Mouse (Mus musculus) stomach, embryonic 16.5 days (tissue): ENCODE results near the gene Fkbp15. TPM values are rescaled to one million over a fixed set of nuclear protein-coding genes. Genes with fewer than 3 reads are reported as not detected.
A peak's percentile ranks its signal among the peaks of the same experiment; 100 is the strongest.

Source experiments
- ATAC-seq: fragments of 200-750 bp; cut with Nextera tagmentation; 2 replicates; pipeline ENCODE4 v1.8.0; 2017; ENCODE audit warnings: moderate number of reproducible peaks, moderate TSS enrichment; ENCODE audit not compliant: insufficient read depth, low FRiP score
- H3K27ac ChIP-seq: fragments of 300-500 bp; sonication (generic); 2 replicates; pipeline ENCODE4 v1.5.1; 2014; ENCODE audit warnings: low read length
- H3K27me3 ChIP-seq: fragments of 300-500 bp; sonication (generic); 2 replicates; pipeline ENCODE4 v1.6.1; 2014; ENCODE audit warnings: low read length, control low read depth, mixed read lengths; ENCODE audit not compliant: control insufficient read depth, insufficient read depth
- H3K36me3 ChIP-seq: fragments of 300-500 bp; sonication (generic); 2 replicates; pipeline ENCODE4 v1.6.1; 2014; ENCODE audit warnings: low read length; ENCODE audit not compliant: control insufficient read depth, insufficient read depth
- H3K4me1 ChIP-seq: fragments of 300-500 bp; sonication (generic); 2 replicates; pipeline ENCODE4 v1.6.1; 2014; ENCODE audit warnings: low read length, control low read depth, mixed read lengths; ENCODE audit not compliant: control insufficient read depth, insufficient read depth
- H3K4me2 ChIP-seq: fragments of 300-500 bp; sonication (generic); 2 replicates; pipeline ENCODE4 v1.6.1; 2014; ENCODE audit warnings: low read depth, low read length, mixed read lengths
- H3K4me3 ChIP-seq: fragments of 300-500 bp; sonication (generic); replicated peaks from 2 replicates; pipeline ENCODE4 v1.5.1; 2014; ENCODE audit warnings: mild to moderate bottlenecking, low read length
- H3K9ac ChIP-seq: fragments of 300-500 bp; sonication (generic); 2 replicates; pipeline ENCODE4 v1.6.1; 2014; ENCODE audit warnings: low read length
- H3K9me3 ChIP-seq: fragments of 300-500 bp; sonication (generic); replicated peaks from 2 replicates; pipeline ENCODE4 v1.6.1; 2016; ENCODE audit warnings: low read length, control low read depth; ENCODE audit not compliant: control insufficient read depth
- WGBS: fragments of 180-500 bp; shearing (Covaris S2); extraction: QIAGEN DNeasy Blood & Tissue Kit; methylation state at CpG from one replicate; pipeline ENCODE4 v1.1.7; 2014; 5-methylcytosine and 5-hydroxymethylcytosine counted together
- polyA plus RNA-seq: library from polyadenylated mRNA; unstranded; fragments of >200 nt; fragmentation: Nextera tagmentation; extraction: Ambion mirVana; gene quantifications from 2 replicates; pipeline ENCODE4 v1.2.1, GENCODE M21; 2015

Gene Fkbp15
- polyA plus RNA-seq, 1 experiment from 2014 or later: 29.8 TPM

DNA sequence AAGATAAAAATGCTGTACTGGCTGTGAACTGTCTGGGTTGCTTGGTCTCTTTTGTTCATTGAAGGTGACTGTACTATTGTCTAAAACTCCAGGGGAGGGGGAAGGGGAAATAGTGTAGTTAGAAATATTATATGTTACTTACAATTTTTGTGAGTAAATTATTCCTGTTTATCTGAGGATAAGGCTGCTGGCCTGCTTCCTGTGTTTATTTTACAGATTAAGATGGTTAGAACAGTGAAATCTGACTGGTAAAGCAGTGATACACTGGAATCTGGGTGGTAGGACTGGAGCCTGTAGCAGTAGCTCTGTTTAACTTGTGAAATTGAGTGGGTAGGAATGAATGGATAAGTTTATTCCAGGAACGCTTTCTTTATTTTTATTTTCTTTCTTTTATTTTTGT lies 1.6 kb upstream of the Fkbp15 start:
- Histone ChIP-seq H3K9me3 (no peaks in the 10 kb centered on the region), H3K9ac (no peak overlapping the region; the same call in none of the 2 replicates), H3K27me3 (no peaks in the 10 kb centered on the region), H3K4me1 (peaks cover 13% of the 10 kb centered on the region), H3K36me3 (no peaks in the 10 kb centered on the region), H3K4me3 (peak overlapping the region; percentile 83), H3K27ac (no peak overlapping the region), H3K4me2 (peak overlapping the region; percentile 67)
- no peak for ATAC-seq
- 77% methylated on average over 1 of the region's 1 CpGs for WGBS

GRCm38 (mm10) chr4:62361571-62361970 lies 1.2 kb upstream of the Fkbp15 start:
- no peak overlapping the region for H3K27ac ChIP-seq

DNA sequence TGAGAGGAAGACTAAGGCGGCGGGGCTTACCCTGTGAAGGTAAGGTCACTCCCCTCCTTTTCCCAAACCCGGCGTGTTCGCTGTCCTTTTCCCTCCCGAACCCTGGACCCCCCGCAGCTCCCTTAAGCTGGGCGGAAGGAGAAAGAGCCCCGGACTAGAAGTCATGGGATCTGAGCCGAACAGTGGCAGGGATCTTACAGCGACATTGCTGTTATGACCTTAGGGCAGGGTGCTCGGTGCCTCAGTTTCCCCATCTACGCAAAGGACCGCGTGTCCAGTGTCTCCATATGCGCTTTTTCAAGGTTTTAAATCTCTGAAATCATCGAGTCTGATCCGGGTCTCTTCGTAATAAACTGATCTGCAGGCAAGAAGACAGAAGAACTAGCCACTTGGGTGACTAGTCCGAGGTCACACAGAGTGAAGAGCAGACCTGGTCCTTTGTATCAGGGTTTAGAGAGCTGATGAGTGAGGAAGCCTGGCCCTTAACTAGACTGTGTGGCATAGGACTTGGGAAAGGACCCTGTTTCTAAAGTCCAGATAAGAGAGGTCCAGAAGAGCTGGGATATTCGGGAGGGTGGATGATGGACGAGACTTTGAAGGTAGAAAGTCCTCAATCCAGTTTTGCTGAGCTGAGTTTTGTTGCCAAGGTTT lies 582 bp upstream of the Fkbp15 start:
- H3K9ac ChIP-seq: peak overlapping the region; percentile 85
- no peaks in the 10 kb centered on the region for H3K9me3 ChIP-seq
- peaks cover 13% of the 10 kb centered on the region for H3K4me1 ChIP-seq
- H3K4me2 ChIP-seq: peak overlapping the region; percentile 67
- 0% methylated on average over 22 of the region's 22 CpGs for WGBS
- peak overlapping the region; percentile 83 for H3K4me3 ChIP-seq
- peak overlapping the region; percentile 75 for H3K27ac ChIP-seq
- H3K27me3 ChIP-seq: no peaks in the 10 kb centered on the region
- ATAC-seq: no peak; the same call in 1 of the 2 replicates
- H3K36me3 ChIP-seq: no peaks in the 10 kb centered on the region

More at GRCm38 (mm10) chr4:62361571-62361970, 1.2 kb upstream of the Fkbp15 start:
- WGBS: 26% methylated on average over 6 of the region's 6 CpGs
- no peak for ATAC-seq
- Histone ChIP-seq H3K9ac (peak overlapping the region; percentile 85), H3K4me3 (peak overlapping the region; percentile 83), H3K27me3 (no peaks in the 10 kb centered on the region), H3K4me1 (peaks cover 13% of the 10 kb centered on the region), H3K9me3 (no peaks in the 10 kb centered on the region), H3K36me3 (no peaks in the 10 kb centered on the region), H3K4me2 (peak overlapping the region; percentile 67)

DNA sequence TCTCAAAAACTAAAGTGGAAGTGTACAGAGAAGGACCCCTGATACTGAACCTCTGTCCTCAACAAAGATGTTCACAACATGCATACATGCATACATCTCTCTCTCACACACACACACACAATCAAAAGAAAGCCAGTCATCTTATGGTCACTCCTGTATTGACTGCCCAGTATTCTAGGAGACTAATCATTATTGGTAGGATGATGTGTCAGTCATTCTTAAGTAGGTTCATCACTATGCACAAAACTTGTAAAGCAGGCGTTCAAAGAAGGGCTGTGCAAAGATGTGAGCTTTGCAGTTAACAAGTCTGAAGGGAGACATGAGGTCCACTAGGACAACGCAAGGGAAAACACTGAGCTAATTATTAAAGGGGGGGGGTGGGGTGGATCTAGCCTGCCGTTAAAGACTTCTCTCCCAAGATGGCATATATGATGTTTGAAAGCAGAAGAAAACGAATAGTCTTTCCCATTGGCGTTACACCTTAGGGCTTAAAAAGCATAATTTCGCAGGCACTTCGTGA lies 1.0 kb downstream of the Fkbp15 start:
- peak overlapping the region; percentile 31; the same call in 1 of the 2 replicates for H3K27ac ChIP-seq
- WGBS: 42% methylated on average over 7 of the region's 7 CpGs

DNA sequence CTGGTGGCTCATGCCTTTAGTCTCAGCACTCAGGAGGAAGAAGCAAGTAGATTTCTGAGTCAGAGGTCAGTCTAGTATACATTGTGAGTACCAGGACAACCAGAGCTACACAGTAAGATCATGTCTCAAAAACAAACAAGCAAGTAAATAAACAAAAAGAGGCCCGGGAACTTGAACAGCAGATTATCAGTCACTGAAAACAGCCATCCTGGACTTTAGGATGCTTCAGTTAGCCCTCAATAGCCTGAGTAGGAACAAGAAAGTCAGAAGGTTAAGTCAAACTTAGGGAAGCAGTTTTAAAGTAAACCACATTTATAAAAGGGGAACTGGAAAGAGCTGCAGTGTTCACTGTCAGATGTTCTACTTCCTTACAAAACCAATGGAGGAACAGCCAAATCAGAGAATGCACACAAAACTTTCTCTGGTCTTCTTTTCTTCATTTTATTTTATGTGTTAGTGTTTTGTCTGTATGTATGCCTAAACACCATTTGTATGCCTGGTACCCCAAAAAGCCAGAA lies 2.7 kb downstream of the Fkbp15 start:
- Histone ChIP-seq H3K27me3 (no peaks in the 10 kb centered on the region), H3K9me3 (no peaks in the 10 kb centered on the region), H3K36me3 (no peaks in the 10 kb centered on the region), H3K4me2 (no peak overlapping the region), H3K27ac (0 out of 2 replicates have a peak overlapping the region, but pooled peaks have one; percentile 13), H3K4me3 (no peak overlapping the region), H3K9ac (no peak overlapping the region), H3K4me1 (peaks cover 13% of the 10 kb centered on the region)
- 79% methylated on average over 1 of the region's 1 CpGs for whole genome bisulfite sequencing
- ATAC-seq: no peak

More for the DNA sequence above, 1.0 kb downstream of the Fkbp15 start:
- H3K9me3 ChIP-seq: no peaks in the 10 kb centered on the region
- H3K36me3 ChIP-seq: no peaks in the 10 kb centered on the region
- H3K4me2 ChIP-seq: peak overlapping the region; percentile 65
- H3K4me1 ChIP-seq: peaks cover 13% of the 10 kb centered on the region
- no peaks in the 10 kb centered on the region for H3K27me3 ChIP-seq
- peak overlapping the region; percentile 74 for H3K9ac ChIP-seq
- no peak for ATAC-seq
- H3K4me3 ChIP-seq: peak overlapping the region; percentile 83

DNA sequence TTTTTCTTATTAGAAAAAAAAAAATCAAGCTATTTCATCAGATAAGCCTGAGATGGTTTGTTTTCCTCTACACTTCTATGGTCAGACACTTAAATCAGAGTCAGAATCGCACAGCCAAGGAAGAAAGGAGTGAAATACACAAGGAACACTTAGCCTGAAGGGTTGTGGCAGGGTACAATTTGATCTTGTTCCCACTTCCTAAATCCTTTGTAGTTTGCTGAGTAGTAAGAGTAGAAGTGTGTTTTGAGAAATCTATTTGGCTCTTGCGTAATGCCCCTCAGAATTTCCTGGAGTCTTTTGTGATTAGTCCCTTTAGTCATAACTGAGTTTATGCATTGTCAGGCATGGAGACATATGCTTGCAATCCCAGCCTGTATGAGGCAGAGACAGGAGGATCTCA lies 11.0 kb downstream of the Fkbp15 start:
- Histone ChIP-seq H3K4me1 (no peaks in the 10 kb centered on the region), H3K36me3 (0 out of 2 replicates have a peak, but pooled peaks cover 7% of the 10 kb centered on the region), H3K4me2 (no peak overlapping the region), H3K4me3 (no peak overlapping the region), H3K9me3 (no peaks in the 10 kb centered on the region), H3K27me3 (no peaks in the 10 kb centered on the region), H3K9ac (no peak overlapping the region), H3K27ac (0 out of 2 replicates have a peak overlapping the region, but pooled peaks have one; percentile 3)
- WGBS: 94% methylated on average over 2 of the region's 2 CpGs
- ATAC-seq: no peak

- 40% methylated on average over 2 of the region's 2 CpGs for WGBS
- Histone ChIP-seq H3K9ac (no peak overlapping the region), H3K4me2 (no peak overlapping the region), H3K27me3 (no peaks in the 10 kb centered on the region), H3K27ac (peak overlapping the region; percentile 31), H3K36me3 (0 out of 2 replicates have a peak, but pooled peaks cover 7% of the 10 kb centered on the region), H3K4me1 (no peaks in the 10 kb centered on the region), H3K4me3 (no peak overlapping the region), H3K9me3 (no peaks in the 10 kb centered on the region)
- ATAC-seq: no peak
Observed at GRCm38 (mm10) chr4:62348329-62348705, 12.0 kb downstream of the Fkbp15 start.

GRCm38 (mm10) chr4:62347605-62348328 lies 12.6 kb downstream of the Fkbp15 start:
- no peak; the same call in 1 of the 2 replicates for ATAC-seq
- Histone ChIP-seq H3K4me2 (no peak overlapping the region), H3K27ac (peak overlapping the region; percentile 34; the same call in 1 of the 2 replicates), H3K9me3 (no peaks in the 10 kb centered on the region), H3K4me1 (no peaks in the 10 kb centered on the region), H3K9ac (no peak overlapping the region), H3K4me3 (no peak overlapping the region), H3K36me3 (0 out of 2 replicates have a peak, but pooled peaks cover 7% of the 10 kb centered on the region), H3K27me3 (no peaks in the 10 kb centered on the region)
- 30% methylated on average over 9 of the region's 9 CpGs for WGBS

- 80% methylated on average over 4 of the region's 4 CpGs for WGBS
- Histone ChIP-seq H3K27ac (no peak overlapping the region), H3K27me3 (no peaks in the 10 kb centered on the region), H3K4me3 (no peak overlapping the region), H3K9ac (no peak overlapping the region), H3K4me2 (no peak overlapping the region), H3K9me3 (no peaks in the 10 kb centered on the region), H3K4me1 (no peaks in the 10 kb centered on the region), H3K36me3 (0 out of 2 replicates have a peak, but pooled peaks cover 7% of the 10 kb centered on the region)
- ATAC-seq: no peak
Observed at GRCm38 (mm10) chr4:62345827-62346226, 14.5 kb downstream of the Fkbp15 start.
